Mouse (Mus musculus): Measurements from ENCODE around the gene Gm10643.

The Gm10643 gene

GRCm38 (mm10) chr8:84065037-84065436, at the start of gene Gm10643:
Gm10643 (minus strand) TSS chr8:84065137.
- DNase-seq (ENCODE audit: low read depth), result no peak

GRCm38 (mm10) chr8:84106216-84107040, 41.5 kb upstream of the Gm10643 start:
- no peak for DNase-seq (ENCODE audit: low read depth)

- no peak for DNase-seq (ENCODE audit: low read depth)
These were observed 40.7 kb upstream of the Gm10643 start for GRCm38 (mm10) chr8:84105676-84106075.

- DNase-seq (ENCODE audit: low read depth), result peak; percentile 99
These were observed 40.0 kb upstream of the Gm10643 start, which contains the start of gene Dcaf15 for GRCm38 (mm10) chr8:84104697-84105609. Dcaf15 (minus strand) TSS chr8:84104768.

- peak; percentile 36 for DNase-seq (ENCODE audit: low read depth)
These were observed 39.3 kb upstream of the Gm10643 start for GRCm38 (mm10) chr8:84104221-84104620.

GRCm38 (mm10) chr8:84103601-84104000, 38.7 kb upstream of the Gm10643 start:
- DNase-seq (ENCODE audit: low read depth), result no peak

- no peak for DNase-seq (ENCODE audit: low read depth)
These were observed 36.7 kb upstream of the Gm10643 start for GRCm38 (mm10) chr8:84101476-84102270.

GRCm38 (mm10) chr8:84098376-84098775, 33.4 kb upstream of the Gm10643 start:
- no peak for DNase-seq (ENCODE audit: low read depth)

- no peak for DNase-seq (ENCODE audit: low read depth)
These were observed 31.1 kb upstream of the Gm10643 start for GRCm38 (mm10) chr8:84096061-84096460.

- no peak for DNase-seq (ENCODE audit: low read depth)
These were observed 25.6 kb upstream of the Gm10643 start for GRCm38 (mm10) chr8:84090585-84090984.

- DNase-seq (ENCODE audit: low read depth), result no peak
These were observed 24.3 kb upstream of the Gm10643 start for GRCm38 (mm10) chr8:84089277-84089676.

GRCm38 (mm10) chr8:84087821-84088220, 22.9 kb upstream of the Gm10643 start:
- DNase-seq (ENCODE audit: low read depth), result no peak

- DNase-seq (ENCODE audit: low read depth), result no peak
These were observed 22.2 kb upstream of the Gm10643 start for GRCm38 (mm10) chr8:84087156-84087555.

- no peak for DNase-seq (ENCODE audit: low read depth)
These were observed 19.6 kb upstream of the Gm10643 start for GRCm38 (mm10) chr8:84084341-84085115.

GRCm38 (mm10) chr8:84083829-84084241, 18.9 kb upstream of the Gm10643 start:
- DNase-seq (ENCODE audit: low read depth), result no peak

GRCm38 (mm10) chr8:84079206-84079605, 14.3 kb upstream of the Gm10643 start:
- no peak for DNase-seq (ENCODE audit: low read depth)

- no peak for DNase-seq (ENCODE audit: low read depth)
These were observed 11.9 kb upstream of the Gm10643 start for GRCm38 (mm10) chr8:84076849-84077248.

- no peak for DNase-seq (ENCODE audit: low read depth)
These were observed 11.5 kb upstream of the Gm10643 start for GRCm38 (mm10) chr8:84076412-84076811.

- DNase-seq (ENCODE audit: low read depth), result no peak
These were observed 8.5 kb upstream of the Gm10643 start for GRCm38 (mm10) chr8:84073230-84073976.

- no peak for DNase-seq (ENCODE audit: low read depth)
These were observed 7.4 kb upstream of the Gm10643 start for GRCm38 (mm10) chr8:84072321-84072720.

Data from c-Kit-positive CD71-positive TER-119-negative erythroid progenitor cells, embryonic 14.5 days (primary cell).